Mouse (Mus musculus) ES-E14 (cell line): ENCODE measurements around the gene Khnyn. TPM values are rescaled to one million over a fixed set of nuclear protein-coding genes. Genes with fewer than 3 reads are reported as not detected.

Experiments
- DNase-seq: peaks from one replicate; pipeline ENCODE4 v3.0.0-alpha.2; 2013; ENCODE audit warnings: low read depth, low spot score
- H3K27ac ChIP-seq: 2 replicates; pipeline ENCODE4 v1.5.1; 2012; ENCODE audit warnings: low read depth, mild to moderate bottlenecking, low read length, moderate library complexity, mixed read lengths; ENCODE audit not compliant: poor library complexity, insufficient read depth, severe bottlenecking
- H3K36me3 ChIP-seq: 2 replicates; pipeline ENCODE4 v1.6.1; 2012; ENCODE audit warnings: mild to moderate bottlenecking, low read length, moderate library complexity, mixed read lengths; ENCODE audit not compliant: control insufficient read depth, poor library complexity, insufficient read depth, severe bottlenecking
- H3K4me1 ChIP-seq, 2 experiments: fragments of 150-350 bp in 1 of 2; sonication (generic) in 1 of 2; 2 replicates each; pipeline ENCODE4 v1.6.1; 2012; ENCODE audit warnings: low read length in 2 of 2, mild to moderate bottlenecking in 1 of 2, mixed read lengths in 1 of 2; ENCODE audit not compliant: control insufficient read depth in 2 of 2, insufficient read depth in 2 of 2, poor library complexity in 1 of 2
- H3K4me3 ChIP-seq, 2 experiments: fragments of 150-350 bp in 1 of 2; sonication (generic) in 1 of 2; 2 replicates each; pipeline ENCODE4 v1.5.1; 2012; ENCODE audit warnings: low read length in 2 of 2, low read depth in 1 of 2, mild to moderate bottlenecking in 1 of 2, mixed read lengths in 1 of 2; ENCODE audit not compliant: insufficient read depth in 1 of 2, poor library complexity in 1 of 2, severe bottlenecking in 1 of 2
- H3K9ac ChIP-seq: 2 replicates; pipeline ENCODE4 v1.6.1; 2012; ENCODE audit warnings: low read depth, mild to moderate bottlenecking, low read length, mixed read lengths; ENCODE audit not compliant: poor library complexity, insufficient read depth, severe bottlenecking
- H3K9me3 ChIP-seq: fragments of 150-350 bp; sonication (generic); 2 replicates; pipeline ENCODE4 v1.6.1; 2012; ENCODE audit warnings: low read depth, mild to moderate bottlenecking, low read length; ENCODE audit not compliant: control insufficient read depth, insufficient read depth
- CHD2 ChIP-seq: IDR thresholded peaks from 2 replicates; pipeline ENCODE4 v1.6.1; 2014; ENCODE audit warnings: mild to moderate bottlenecking, low read depth, low read length, inconsistent platforms
- HCFC1 ChIP-seq: IDR thresholded peaks from 2 replicates; pipeline ENCODE4 v1.6.1; 2012; ENCODE audit warnings: low read length, inconsistent platforms, borderline replicate concordance; ENCODE audit not compliant: insufficient read depth
- MAFK ChIP-seq: IDR thresholded peaks from 2 replicates; pipeline ENCODE4 v1.6.1; 2014; ENCODE audit warnings: mild to moderate bottlenecking, low read depth, low read length, inconsistent platforms; ENCODE audit not compliant: insufficient read depth
- ZC3H11A ChIP-seq: IDR thresholded peaks from 2 replicates; pipeline ENCODE4 v1.6.1; 2012; ENCODE audit warnings: low read depth, mild to moderate bottlenecking, inconsistent platforms, low read length, borderline replicate concordance
- ZNF384 ChIP-seq: IDR thresholded peaks from 2 replicates; pipeline ENCODE4 v1.6.1; 2012; ENCODE audit warnings: low read depth, low read length, inconsistent platforms
- in situ Hi-C, 2 experiments: fragments of 600-800 bp; cut with MboI; formaldehyde crosslinking; loops; one replicate each; pipeline ENCODE4 v1.15.1; 2025; ENCODE audit warnings: low sequenced_read_pairs in 2 of 2, inconsistent platforms in 1 of 2; ENCODE audit not compliant: unreplicated experiment in 2 of 2
- total RNA-seq: library from RNA; depleted of rRNA; stranded (reverse); fragments of 300-350 nt; gene quantifications from 2 replicates; pipeline ENCODE4 v1.2.3, GENCODE M21; 2012

Gene Khnyn
- total RNA-seq, 1 experiment: 7.2 TPM

DNA sequence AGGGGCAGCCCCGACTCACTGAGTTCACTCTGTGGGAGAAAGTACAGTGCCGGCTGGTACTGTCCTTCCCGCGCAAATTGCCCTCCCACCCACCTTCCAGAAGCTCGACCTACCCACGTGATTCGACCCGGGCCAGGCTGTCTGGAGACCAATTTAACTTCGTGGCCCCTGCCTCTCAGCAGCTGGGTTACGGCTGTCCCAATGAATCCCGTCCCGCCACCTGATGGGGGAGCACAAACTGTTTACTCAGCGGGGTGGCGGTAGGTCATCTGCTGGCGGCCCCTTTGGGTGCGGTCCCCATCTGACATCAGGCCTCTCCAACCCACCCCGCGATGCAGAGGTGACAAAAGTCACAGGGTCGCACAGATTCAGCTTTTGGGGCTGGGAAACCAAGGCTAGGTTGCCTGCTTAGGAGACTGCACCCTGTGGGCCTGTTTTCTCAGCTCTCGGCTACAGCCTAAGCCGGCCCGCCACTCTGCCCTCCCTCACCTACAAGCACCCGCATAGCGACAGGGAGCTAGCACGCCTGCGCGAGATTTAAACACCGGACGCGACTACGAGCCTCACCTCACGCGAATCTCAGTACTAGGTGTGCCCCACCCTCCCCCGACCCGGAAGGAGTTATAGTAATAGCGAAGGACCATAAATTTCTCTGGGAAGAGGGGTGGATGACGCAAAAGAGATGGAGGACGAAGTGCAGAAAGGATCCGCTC, 15.1 kb downstream of the Khnyn start, which contains the start of gene Sdr39u1:
Sdr39u1 (minus strand) TSS at position 593 of the 713 bp plus-strand sequence.
- peaks cover 6 to 13% of the 10 kb centered on the region in 2 experiments; a peak in 2 of 4 replicates for H3K4me1 ChIP-seq
- H3K4me3 ChIP-seq: peak within 1 kb of the TSS; percentile 56 to 62
- H3K9me3 ChIP-seq: no peaks in the 10 kb centered on the region
- in situ Hi-C loops: no loop called here
- peak; percentile 63 for DNase-seq
- no peak for TF ChIP-seq MAFK
- TF ChIP-seq ZNF384: no peak
- peak; percentile 79 for TF ChIP-seq CHD2
- peaks cover 5% of the 10 kb centered on the region for H3K36me3 ChIP-seq
- H3K9ac ChIP-seq: peak within 1 kb of the TSS; percentile 73
- no peak within 1 kb of the TSS for H3K27ac ChIP-seq

GRCm38 (mm10) chr14:55900414-55900755, 15.6 kb downstream of the Khnyn start:
- TF ChIP-seq CHD2 (no peak), ZC3H11A (no peak), MAFK (no peak), HCFC1 (no peak), ZNF384 (no peak)
- in situ Hi-C loops: no loop called here
- H3K36me3 ChIP-seq: peaks cover 3% of the 10 kb centered on the region; the same call in 1 of the 2 replicates
- H3K9me3 ChIP-seq: no peaks in the 10 kb centered on the region
- no peak overlapping the region for H3K27ac ChIP-seq
- peaks cover 6 to 13% of the 10 kb centered on the region in 2 experiments; a peak in 2 of 4 replicates for H3K4me1 ChIP-seq
- peak overlapping the region; percentile 63 for H3K9ac ChIP-seq
- DNase-seq: no peak
- H3K4me3 ChIP-seq: peak overlapping the region; percentile 56 to 62

GRCm38 (mm10) chr14:55905518-55905917, 20.8 kb downstream of the Khnyn start:
- H3K4me3 ChIP-seq: no peak overlapping the region
- no peak overlapping the region for H3K9ac ChIP-seq
- no peak for DNase-seq
- H3K9me3 ChIP-seq: no peaks in the 10 kb centered on the region
- TF ChIP-seq ZNF384 (no peak), HCFC1 (no peak), CHD2 (no peak), MAFK (no peak), ZC3H11A (no peak)
- in situ Hi-C loops: no loop called here
- H3K36me3 ChIP-seq: no peaks in the 10 kb centered on the region
- no peak overlapping the region for H3K27ac ChIP-seq
- H3K4me1 ChIP-seq: peaks cover 0 to 3% of the 10 kb centered on the region in 2 experiments; a peak in 1 of 4 replicates

DNA sequence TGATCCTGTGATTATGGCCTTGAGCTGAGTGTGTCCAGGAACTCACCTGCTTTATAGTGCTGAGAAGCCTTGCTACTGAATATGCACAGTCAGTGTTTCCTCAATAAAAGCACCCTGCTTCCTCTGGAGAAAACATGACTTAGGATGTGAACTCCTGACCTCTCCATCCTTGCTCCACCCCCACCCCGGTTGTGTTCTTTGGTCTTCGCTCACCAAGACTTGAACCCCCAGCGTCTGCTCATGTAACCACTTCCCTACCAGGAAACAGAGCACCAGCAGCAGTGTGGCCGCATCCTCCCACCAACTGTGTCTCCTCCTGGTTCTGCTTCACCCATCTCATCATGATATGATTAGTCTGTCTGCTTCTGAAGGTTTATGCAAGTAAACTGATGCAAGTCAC, 28.7 kb downstream of the Khnyn start:
- Histone ChIP-seq H3K9me3 (no peaks in the 10 kb centered on the region), H3K27ac (no peak overlapping the region), H3K4me1 (peaks cover 0 to 3% of the 10 kb centered on the region in 2 experiments; a peak in 2 of 4 replicates), H3K4me3 (no peak overlapping the region), H3K9ac (no peak overlapping the region), H3K36me3 (no peaks in the 10 kb centered on the region)
- TF ChIP-seq MAFK (peak; percentile 36; the same call in 1 of the 2 replicates), CHD2 (no peak)
- DNase-seq: no peak
- in situ Hi-C loops: no loop called here
